Mouse (Mus musculus): Measurements from ENCODE around the gene Gm38100. TPM values are rescaled to one million over a fixed set of nuclear protein-coding genes. Genes with fewer than 3 reads are reported as not detected.

The Gm38100 gene
- polyA plus RNA-seq, 1 experiment from 2014 or later, result 0.21 TPM

Other genes starting within 250 kb of the Gm38100 start
- 10.6 and 11.0 TPM in 2 replicates for gene Opn3, start 227.6 kb upstream of the Gm38100 start, polyA plus RNA-seq (2015; fragmentation: Nextera tagmentation; extraction: Ambion mirVana)
- 3.2 and 3.5 TPM in 2 replicates for gene Chml, start 227.4 kb upstream of the Gm38100 start, polyA plus RNA-seq (2015; fragmentation: Nextera tagmentation; extraction: Ambion mirVana)
- gene Wdr64, start 221.7 kb upstream of the Gm38100 start, polyA plus RNA-seq (2015; fragmentation: Nextera tagmentation; extraction: Ambion mirVana), result not detected in 2 replicates
- gene Exo1, start 39.7 kb upstream of the Gm38100 start, polyA plus RNA-seq (2015; fragmentation: Nextera tagmentation; extraction: Ambion mirVana), result 22.4 and 28.7 TPM in 2 replicates
- gene Rbm8a2, start 58.8 kb downstream of the Gm38100 start, polyA plus RNA-seq (2015; fragmentation: Nextera tagmentation; extraction: Ambion mirVana), result 0.39 and 0.45 TPM in 2 replicates